Mouse (Mus musculus) G1E (cell line): ENCODE measurements around the gene Gm5565.

Experiments used
- CTCF ChIP-seq: IDR thresholded peaks from 2 replicates; pipeline ENCODE4 v1.5.1; 2012; ENCODE audit warnings: low read depth, low read length, inconsistent platforms, mixed read lengths
- GATA1 ChIP-seq: IDR thresholded peaks from 2 replicates; pipeline ENCODE4 v1.6.1; 2012; ENCODE audit warnings: borderline replicate concordance, low read length, inconsistent platforms, mixed read lengths
- TAL1 ChIP-seq: conservative IDR thresholded peaks from 2 replicates; pipeline ENCODE4 v1.6.1; 2012; ENCODE audit warnings: low read depth, low read length, inconsistent platforms, mixed read lengths

GRCm38 (mm10) chr5:146200580-146200979, 40.2 kb upstream of the Gm5565 start:
- TF ChIP-seq CTCF (no peak), GATA1 (no peak), TAL1 (no peak)
